Mouse (Mus musculus) ovary, adult 18-20 months (tissue): ENCODE measurements around the gene Gmnc.

Source experiments
- DNase-seq: peaks from one replicate; pipeline ENCODE4 v3.0.0; 2022; ENCODE audit warnings: low spot score, mixed read lengths

The Gmnc gene

GRCm38 (mm10) chr16:26991477-26992300 is at the start of gene Gmnc:
Gene Gmnc (minus strand): TSS chr16:26991652.
- no peak for DNase-seq

- no peak for DNase-seq
These were observed 35.8 kb upstream of the Gmnc start for GRCm38 (mm10) chr16:27027281-27027680.

GRCm38 (mm10) chr16:27026226-27026625 is 34.8 kb upstream of the Gmnc start:
- DNase-seq = no peak

GRCm38 (mm10) chr16:27022746-27023145 is 31.3 kb upstream of the Gmnc start:
- no peak for DNase-seq

- DNase-seq = no peak
These were observed 25.9 kb upstream of the Gmnc start for GRCm38 (mm10) chr16:27017309-27017708.

GRCm38 (mm10) chr16:27002714-27003113 is 11.3 kb upstream of the Gmnc start:
- no peak for DNase-seq

- no peak for DNase-seq
These were observed 8.1 kb upstream of the Gmnc start for GRCm38 (mm10) chr16:26999563-26999962.

GRCm38 (mm10) chr16:26989415-26990315 is 1.8 kb downstream of the Gmnc start:
- no peak for DNase-seq

GRCm38 (mm10) chr16:26988188-26988587 is 3.3 kb downstream of the Gmnc start:
- DNase-seq = no peak

GRCm38 (mm10) chr16:26985796-26986195 is 5.7 kb downstream of the Gmnc start:
- DNase-seq = no peak

GRCm38 (mm10) chr16:26982112-26982511 is 9.3 kb downstream of the Gmnc start:
- no peak for DNase-seq

GRCm38 (mm10) chr16:26967967-26968366 is 23.5 kb downstream of the Gmnc start:
- DNase-seq = no peak

GRCm38 (mm10) chr16:26966830-26967229 is 24.6 kb downstream of the Gmnc start:
- no peak for DNase-seq

GRCm38 (mm10) chr16:26961971-26962370 is 29.5 kb downstream of the Gmnc start:
- no peak for DNase-seq

GRCm38 (mm10) chr16:26951601-26952000 is 39.9 kb downstream of the Gmnc start:
- DNase-seq = no peak

GRCm38 (mm10) chr16:26950209-26950608 is 41.2 kb downstream of the Gmnc start:
- no peak for DNase-seq

- DNase-seq = no peak
These were observed 87.5 kb downstream of the Gmnc start for GRCm38 (mm10) chr16:26903968-26904367.

GRCm38 (mm10) chr16:26901471-26901870 is 90.0 kb downstream of the Gmnc start:
- peak; percentile 84 for DNase-seq

GRCm38 (mm10) chr16:26886337-26886736 is 105.1 kb downstream of the Gmnc start:
- no peak for DNase-seq

- DNase-seq = no peak
These were observed 114.6 kb downstream of the Gmnc start for GRCm38 (mm10) chr16:26876885-26877284.
